Comparison of ENCODE assay signal across 27 mouse cellular contexts in genomic region chr7:75981560-75981959, GRCm38 (mm10).
DNase-seq lines count a peak whose midpoint lies in the region; ATAC-seq and TF ChIP-seq lines count a peak whose summit lies in the region.
"Had no signal": no experiment of that assay in that cellular context is flagged by ENCODE, and none has a peak within 500 bp of the region (broad histone marks: within the 10 kb centered on the region; RNA-seq: fewer than 3 reads in every experiment).

No protein-coding gene starts in this region.

- 78% methylated on average over 5 of the region's 5 CpGs for WGBS in forebrain, embryonic 11.5 days
- 78% methylated on average over 5 of the region's 5 CpGs for WGBS in forebrain, embryonic 16.5 days
- 89% methylated on average over 5 of the region's 5 CpGs for WGBS in forebrain, embryonic 14.5 days
- 30% methylated on average over 5 of the region's 5 CpGs for WGBS in stomach, postnatal 0 days

- H3K27me3 ChIP-seq in forebrain, embryonic 11.5 days (ENCODE audit: control insufficient read depth, insufficient read depth, low read length) = no peaks in the 10 kb centered on the region
- no peaks in the 10 kb centered on the region for H3K27me3 ChIP-seq in forebrain, embryonic 16.5 days (replicated peaks; ENCODE audit: control insufficient read depth, insufficient read depth, low read length)
- H3K27me3 ChIP-seq in forebrain, embryonic 14.5 days (replicated peaks; ENCODE audit: control insufficient read depth, insufficient read depth, low read length) = no peaks in the 10 kb centered on the region
- H3K27me3 ChIP-seq in stomach, postnatal 0 days (ENCODE audit: control insufficient read depth, insufficient read depth, low read length) = no peaks in the 10 kb centered on the region
- H3K27me3 ChIP-seq: heart, embryonic 12.5 days; hindbrain, embryonic 13.5 days; kidney, embryonic 15.5 days; liver, embryonic 13.5 days; midbrain, embryonic 13.5 days; stomach, embryonic 15.5 days had no signal

- ATAC-seq in forebrain, embryonic 11.5 days (replicated peaks; ENCODE audit: low FRiP score) = no peak
- no peak for ATAC-seq in forebrain, embryonic 16.5 days
- ATAC-seq in CD4-positive, CD25-positive, alpha-beta regulatory T cell, adult 4 months = peak; percentile 86
- ATAC-seq in forebrain, embryonic 14.5 days = no peak
- no peak for ATAC-seq in stomach, postnatal 0 days (ENCODE audit: low FRiP score, low TSS enrichment)
- ATAC-seq: midbrain, embryonic 13.5 days had no signal

- TF ChIP-seq EP300 in stomach, postnatal 0 days (optimal IDR thresholded peaks at IDR 0.05) = no peak

- no peaks in the 10 kb centered on the region for H3K9me3 ChIP-seq in forebrain, embryonic 11.5 days (ENCODE audit: control insufficient read depth, low read length)
- H3K9me3 ChIP-seq in forebrain, embryonic 16.5 days (ENCODE audit: control insufficient read depth, low read length) = no peaks in the 10 kb centered on the region
- H3K9me3 ChIP-seq in forebrain, embryonic 14.5 days (replicated peaks; ENCODE audit: control insufficient read depth, low read length) = no peaks in the 10 kb centered on the region
- H3K9me3 ChIP-seq in stomach, postnatal 0 days (ENCODE audit: control insufficient read depth, low read length) = no peaks in the 10 kb centered on the region
- H3K9me3 ChIP-seq: embryonic facial prominence, embryonic 12.5 days; heart, embryonic 12.5 days; hindbrain, embryonic 13.5 days; kidney, embryonic 15.5 days; liver, embryonic 13.5 days; midbrain, embryonic 13.5 days; stomach, embryonic 15.5 days had no signal

- peak overlapping the region; percentile 70; the same call in 1 of the 2 replicates for H3K27ac ChIP-seq in forebrain, embryonic 11.5 days (ENCODE audit: low read depth, low read length)
- no peak overlapping the region; the same call in 1 of the 2 replicates for H3K27ac ChIP-seq in forebrain, embryonic 16.5 days (ENCODE audit: low read length)
- peak overlapping the region; percentile 45; the same call in 1 of the 2 replicates for H3K27ac ChIP-seq in forebrain, embryonic 14.5 days (ENCODE audit: low read depth, low read length)
- H3K27ac ChIP-seq in stomach, postnatal 0 days (replicated peaks) = no peak overlapping the region
- H3K27ac ChIP-seq: embryonic facial prominence, embryonic 12.5 days; heart, adult 2 months; hindbrain, embryonic 13.5 days; kidney, embryonic 15.5 days; liver, embryonic 13.5 days; macrophage; midbrain, embryonic 13.5 days; stomach, embryonic 15.5 days had no signal

- H3K4me3 ChIP-seq in forebrain, embryonic 11.5 days (ENCODE audit: low read depth, low read length) = no peak overlapping the region
- H3K4me3 ChIP-seq in forebrain, embryonic 16.5 days (replicated peaks; ENCODE audit: low read length) = no peak overlapping the region
- H3K4me3 ChIP-seq in forebrain, embryonic 14.5 days (ENCODE audit: low read depth, low read length) = no peak overlapping the region
- H3K4me3 ChIP-seq in stomach, postnatal 0 days (ENCODE audit: low read depth, low read length) = no peak overlapping the region
- H3K4me3 ChIP-seq: embryonic facial prominence, embryonic 12.5 days; heart, adult 2 months; heart, embryonic 12.5 days; hindbrain, embryonic 13.5 days; kidney, embryonic 15.5 days; liver, embryonic 13.5 days; midbrain, embryonic 13.5 days; stomach, embryonic 15.5 days had no signal

- no peak for TF ChIP-seq CTCF in stomach, postnatal 0 days (IDR thresholded peaks at IDR 0.05; ENCODE audit: low read depth)

- no peak overlapping the region for H3K9ac ChIP-seq in forebrain, embryonic 11.5 days (ENCODE audit: low read length)
- no peak overlapping the region for H3K9ac ChIP-seq in forebrain, embryonic 16.5 days (replicated peaks; ENCODE audit: low read depth, low read length)
- no peak overlapping the region for H3K9ac ChIP-seq in forebrain, embryonic 14.5 days (ENCODE audit: low read length)
- no peak overlapping the region for H3K9ac ChIP-seq in stomach, postnatal 0 days (ENCODE audit: low read length)
- H3K9ac ChIP-seq: embryonic facial prominence, embryonic 12.5 days; heart, embryonic 12.5 days; hindbrain, embryonic 13.5 days; kidney, embryonic 15.5 days; liver, embryonic 13.5 days; midbrain, embryonic 13.5 days; stomach, embryonic 15.5 days had no signal

- H3K4me1 ChIP-seq in forebrain, embryonic 11.5 days (replicated peaks; ENCODE audit: control insufficient read depth, insufficient read depth, low read length) = peaks cover 2% of the 10 kb centered on the region; the same call in 1 of the 2 replicates
- H3K4me1 ChIP-seq in forebrain, embryonic 16.5 days (replicated peaks; ENCODE audit: control insufficient read depth, insufficient read depth, low read length) = peaks cover 14% of the 10 kb centered on the region
- peaks cover 12% of the 10 kb centered on the region for H3K4me1 ChIP-seq in forebrain, embryonic 14.5 days (ENCODE audit: control insufficient read depth, insufficient read depth, low read length)
- H3K4me1 ChIP-seq in stomach, postnatal 0 days (replicated peaks; ENCODE audit: control insufficient read depth, insufficient read depth) = no peaks in the 10 kb centered on the region
- H3K4me1 ChIP-seq: heart, embryonic 12.5 days; liver, embryonic 13.5 days; stomach, embryonic 15.5 days had no signal

- no peak overlapping the region for H3K4me2 ChIP-seq in forebrain, embryonic 11.5 days (ENCODE audit: low read depth, low read length, severe bottlenecking)
- no peak overlapping the region for H3K4me2 ChIP-seq in forebrain, embryonic 16.5 days (ENCODE audit: low read length)
- no peak overlapping the region for H3K4me2 ChIP-seq in forebrain, embryonic 14.5 days (ENCODE audit: low read length)
- no peak overlapping the region for H3K4me2 ChIP-seq in stomach, postnatal 0 days (replicated peaks; ENCODE audit: low read depth)
- H3K4me2 ChIP-seq: embryonic facial prominence, embryonic 12.5 days; heart, embryonic 12.5 days; hindbrain, embryonic 13.5 days; kidney, embryonic 15.5 days; liver, embryonic 13.5 days; midbrain, embryonic 13.5 days; stomach, embryonic 15.5 days had no signal

- H3K36me3 ChIP-seq in forebrain, embryonic 11.5 days (ENCODE audit: control insufficient read depth, insufficient read depth, low read length) = no peaks in the 10 kb centered on the region
- H3K36me3 ChIP-seq in forebrain, embryonic 16.5 days (ENCODE audit: control insufficient read depth, insufficient read depth) = no peaks in the 10 kb centered on the region
- no peaks in the 10 kb centered on the region for H3K36me3 ChIP-seq in forebrain, embryonic 14.5 days (ENCODE audit: control insufficient read depth, insufficient read depth, low read length)
- H3K36me3 ChIP-seq in stomach, postnatal 0 days (ENCODE audit: control insufficient read depth, insufficient read depth, low read length) = no peaks in the 10 kb centered on the region
- H3K36me3 ChIP-seq: embryonic facial prominence, embryonic 12.5 days; heart, embryonic 12.5 days; hindbrain, embryonic 13.5 days; kidney, embryonic 15.5 days; liver, embryonic 13.5 days; midbrain, embryonic 13.5 days; stomach, embryonic 15.5 days had no signal

- no peak for DNase-seq in forebrain, embryonic 11.5 days (ENCODE audit: low spot score)
- no peak for DNase-seq in forebrain, embryonic 14.5 days (ENCODE audit: low spot score)
- DNase-seq in thymus, postnatal 10 days (ENCODE audit: low spot score in 2 of 2) = no peak
- no peak for DNase-seq in retina, postnatal 1 day
- DNase-seq in stomach, postnatal 0 days (ENCODE audit: low spot score) = no peak
- DNase-seq: adrenal gland, postnatal 10 days; cerebellum, adult 8-10 months; cerebellum, postnatal 25 days; heart, adult 2 months; heart, postnatal 4 days; kidney, adult 18-20 months; kidney, postnatal 36 days; left cerebral cortex, postnatal 4 days; liver, embryonic 13.5 days; lung, adult 18-20 months; lung, postnatal 10 days; right cerebral cortex, postnatal 25 days; thymus, postnatal 25 days had no signal

Comparison
In these comparisons a context has a peak if more than half of its experiments do, and no peak if none do; other contexts are left out.
1. H3K27ac ChIP-seq: peak in forebrain, embryonic 11.5 days (single experiment) and forebrain, embryonic 14.5 days (single experiment); none in forebrain, embryonic 16.5 days (single experiment) and stomach, postnatal 0 days (single experiment).